Mouse (Mus musculus) G1E (cell line): Measurements from ENCODE around the gene Prrt1.

Source experiments
- CTCF ChIP-seq: IDR thresholded peaks from 2 replicates; pipeline ENCODE4 v1.5.1; 2012; ENCODE audit warnings: low read depth, low read length, inconsistent platforms, mixed read lengths
- GATA1 ChIP-seq: IDR thresholded peaks from 2 replicates; pipeline ENCODE4 v1.6.1; 2012; ENCODE audit warnings: borderline replicate concordance, low read length, inconsistent platforms, mixed read lengths
- GATA2 ChIP-seq: IDR thresholded peaks from 2 replicates; pipeline ENCODE4 v1.6.1; 2012; ENCODE audit warnings: low read depth, low read length, inconsistent platforms, borderline replicate concordance
- POLR2AphosphoS5 ChIP-seq: IDR thresholded peaks from 2 replicates; pipeline ENCODE4 v1.6.1; 2012; ENCODE audit warnings: low read depth, low read length, inconsistent platforms; ENCODE audit not compliant: insufficient replicate concordance
- TAL1 ChIP-seq: conservative IDR thresholded peaks from 2 replicates; pipeline ENCODE4 v1.6.1; 2012; ENCODE audit warnings: low read depth, low read length, inconsistent platforms, mixed read lengths

GRCm38 (mm10) chr17:34596098-34596497 is 33.2 kb upstream of the Prrt1 start:
- TF ChIP-seq CTCF, result no peak
- TF ChIP-seq POLR2AphosphoS5, result no peak
- TF ChIP-seq TAL1, result no peak
- TF ChIP-seq GATA1, result no peak
- no peak for TF ChIP-seq GATA2
